Mouse (Mus musculus) liver, adult 2 months (tissue): ENCODE results near the gene Golga4. TPM values are rescaled to one million over a fixed set of nuclear protein-coding genes. Genes with fewer than 3 reads are reported as not detected.

Experiments used
- DNase-seq: peaks from one replicate; pipeline ENCODE4 v3.0.0-alpha.2; 2011; ENCODE audit warnings: low read depth, low spot score; ENCODE audit errors: extremely low read depth
- H3K27ac ChIP-seq: fragments of 200-500 bp; replicated peaks from 2 replicates; pipeline ENCODE4 v1.5.1; 2012; ENCODE audit warnings: low read depth, mild to moderate bottlenecking, control low read depth, inconsistent platforms, low read length; ENCODE audit not compliant: insufficient read depth
- H3K27me3 ChIP-seq: fragments of 200-500 bp; 2 replicates; pipeline ENCODE4 v1.6.1; 2012; ENCODE audit warnings: mild to moderate bottlenecking, moderate library complexity, low read length, inconsistent platforms; ENCODE audit not compliant: control insufficient read depth, insufficient read depth
- H3K36me3 ChIP-seq: fragments of 200-500 bp; 2 replicates; pipeline ENCODE4 v1.6.1; 2012; ENCODE audit warnings: low read length, inconsistent platforms; ENCODE audit not compliant: control insufficient read depth, insufficient read depth
- H3K4me1 ChIP-seq: fragments of 200-500 bp; 2 replicates; pipeline ENCODE4 v1.6.1; 2011; ENCODE audit warnings: low read length; ENCODE audit not compliant: control insufficient read depth, insufficient read depth
- H3K4me3 ChIP-seq: fragments of 200-500 bp; 2 replicates; pipeline ENCODE4 v1.5.1; 2011; ENCODE audit warnings: low read depth, mild to moderate bottlenecking, control low read depth, low read length, moderate library complexity; ENCODE audit not compliant: insufficient read depth
- H3K79me2 ChIP-seq: fragments of 200-500 bp; 2 replicates; pipeline ENCODE4 v1.6.1; 2012; ENCODE audit warnings: inconsistent platforms, mild to moderate bottlenecking, low read length, moderate library complexity; ENCODE audit not compliant: control insufficient read depth, insufficient read depth
- H3K9ac ChIP-seq: fragments of 200-500 bp; 2 replicates; pipeline ENCODE4 v1.6.1; 2012; ENCODE audit warnings: low read depth, mild to moderate bottlenecking, control low read depth, inconsistent platforms, low read length
- CTCF ChIP-seq: fragments of 200-500 bp; IDR thresholded peaks from 2 replicates; pipeline ENCODE4 v1.5.1; 2011; ENCODE audit warnings: low read depth, low read length, control low read depth
- POLR2A ChIP-seq: fragments of 200-500 bp; IDR thresholded peaks from 2 replicates; pipeline ENCODE4 v1.6.1; 2011; ENCODE audit warnings: low read length, control low read depth; ENCODE audit not compliant: insufficient read depth; ENCODE audit errors: extremely low read depth
- WGBS: fragments of 180-500 bp; shearing (Covaris S2); methylation state at CpG from one replicate; pipeline ENCODE4 v1.1.7; 2018; 5-methylcytosine and 5-hydroxymethylcytosine counted together
- polyA plus RNA-seq: library from polyadenylated mRNA; depleted of rRNA; stranded (reverse); fragments of >200 nt; gene quantifications from 2 replicates; pipeline ENCODE4 v1.2.3, GENCODE M21; 2012
- total RNA-seq: library from RNA; depleted of rRNA; stranded (reverse); fragments of >200 nt; gene quantifications from 2 replicates; pipeline ENCODE4 v1.2.3, GENCODE M21; 2014

Gene Golga4
- total and polyA plus RNA-seq, 2 experiments: 9.0 to 47.3 TPM

DNA sequence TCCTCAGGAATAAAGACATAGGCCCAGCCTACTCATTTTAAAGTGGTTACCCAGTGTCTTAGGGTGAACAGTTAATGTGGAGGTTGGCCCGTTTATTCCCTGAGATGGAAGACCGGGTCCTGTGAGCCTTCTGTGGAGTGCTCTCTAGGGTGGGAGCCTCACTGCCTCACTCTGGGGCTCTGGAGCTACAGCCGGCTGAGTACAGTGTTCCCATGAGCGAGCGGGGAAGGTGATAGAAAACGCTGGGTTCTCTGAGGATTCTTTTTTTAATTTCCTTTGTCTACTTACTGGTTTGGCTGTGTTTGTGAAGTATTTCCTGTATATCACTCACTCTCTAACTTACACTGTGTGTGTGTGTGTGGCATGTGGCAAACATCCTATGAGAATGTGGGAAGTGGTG is 39.1 kb downstream of the Golga4 start:
- Histone ChIP-seq H3K27ac (no peak overlapping the region), H3K36me3 (peaks cover 65% of the 10 kb centered on the region)
- WGBS: 80% methylated on average over 6 of the region's 6 CpGs

DNA sequence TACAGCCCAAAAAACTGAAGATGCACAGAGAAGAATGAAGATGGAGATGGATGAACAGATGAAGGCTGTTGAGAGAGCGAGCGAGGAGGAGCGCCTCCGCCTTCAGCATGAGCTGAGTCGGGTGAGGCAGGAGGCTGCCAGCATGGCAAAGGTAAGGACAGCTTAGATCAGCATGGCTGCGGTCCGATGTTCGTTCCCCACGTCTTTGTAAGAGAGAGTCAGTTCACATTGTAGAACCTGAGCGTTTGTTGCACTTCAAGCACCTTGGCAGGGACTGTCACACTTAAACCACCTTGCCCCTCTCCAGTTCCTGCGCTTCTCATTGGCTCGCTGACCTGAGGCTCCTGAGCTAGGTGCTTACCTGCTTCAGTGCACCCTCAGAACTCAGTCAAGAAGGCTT is 42.6 kb downstream of the Golga4 start:
- no peak overlapping the region for H3K27ac ChIP-seq
- H3K36me3 ChIP-seq: peaks cover 51% of the 10 kb centered on the region
- DNase-seq: no peak
- 98% methylated on average over 12 of the region's 12 CpGs for WGBS
- no peak overlapping the region for H3K9ac ChIP-seq
- H3K4me1 ChIP-seq: no peaks in the 10 kb centered on the region
- H3K27me3 ChIP-seq: no peaks in the 10 kb centered on the region
- TF ChIP-seq POLR2A (no peak), CTCF (no peak)
- H3K79me2 ChIP-seq: no peaks in the 10 kb centered on the region
- no peak overlapping the region for H3K4me3 ChIP-seq

More for the DNA sequence above, 39.1 kb downstream of the Golga4 start:
- no peak for DNase-seq
- Histone ChIP-seq H3K4me1 (no peaks in the 10 kb centered on the region), H3K9ac (no peak overlapping the region), H3K79me2 (no peaks in the 10 kb centered on the region), H3K4me3 (no peak overlapping the region), H3K27me3 (no peaks in the 10 kb centered on the region)
- no peak for TF ChIP-seq POLR2A
- no peak for TF ChIP-seq CTCF

DNA sequence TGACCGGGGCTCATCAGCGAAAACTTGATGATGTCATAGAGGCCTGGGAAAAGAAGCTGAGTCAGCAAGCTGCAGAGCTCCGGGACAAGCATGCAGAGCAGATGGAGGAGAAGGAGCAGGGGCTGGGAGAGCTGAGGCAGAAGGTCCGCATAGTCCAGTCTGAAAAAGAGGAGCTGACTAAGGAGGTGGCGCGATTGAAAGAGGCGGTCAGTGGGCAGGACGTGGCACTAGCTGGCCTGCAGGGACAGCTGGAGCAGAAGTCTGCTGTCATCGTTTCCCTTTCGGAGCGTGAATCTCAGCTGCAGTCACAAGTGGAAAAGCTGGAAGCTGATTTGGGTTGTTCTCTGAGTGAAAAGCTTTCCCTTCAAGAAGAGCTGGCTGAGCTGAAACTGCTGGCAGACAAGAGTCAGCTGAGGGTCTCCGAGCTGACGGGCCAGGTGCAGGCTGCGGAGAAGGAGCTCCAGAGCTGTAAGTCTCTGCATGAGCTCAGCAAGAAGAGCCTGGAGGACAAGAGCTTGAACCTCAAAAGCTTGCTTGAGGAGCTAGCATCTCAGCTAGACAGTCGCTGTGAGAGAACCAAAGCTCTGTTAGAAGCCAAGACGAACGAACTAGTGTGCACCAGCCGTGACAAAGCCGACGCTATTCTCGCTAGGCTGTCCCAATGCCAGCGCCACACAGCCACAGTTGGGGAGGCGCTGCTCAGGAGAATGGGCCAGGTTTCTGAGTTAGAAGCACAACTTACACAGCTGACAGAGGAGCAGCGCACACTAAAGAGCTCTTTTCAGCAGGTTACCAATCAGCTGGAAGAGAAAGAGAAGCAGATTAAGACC is 51.1 kb downstream of the Golga4 start:
- Histone ChIP-seq H3K36me3 (peaks cover 49% of the 10 kb centered on the region), H3K79me2 (no peaks in the 10 kb centered on the region), H3K27me3 (no peaks in the 10 kb centered on the region), H3K4me3 (no peak overlapping the region), H3K4me1 (no peaks in the 10 kb centered on the region), H3K9ac (no peak overlapping the region), H3K27ac (no peak overlapping the region)
- WGBS: 88% methylated on average over 24 of the region's 24 CpGs
- DNase-seq: no peak
- TF ChIP-seq CTCF (no peak), POLR2A (no peak)

DNA sequence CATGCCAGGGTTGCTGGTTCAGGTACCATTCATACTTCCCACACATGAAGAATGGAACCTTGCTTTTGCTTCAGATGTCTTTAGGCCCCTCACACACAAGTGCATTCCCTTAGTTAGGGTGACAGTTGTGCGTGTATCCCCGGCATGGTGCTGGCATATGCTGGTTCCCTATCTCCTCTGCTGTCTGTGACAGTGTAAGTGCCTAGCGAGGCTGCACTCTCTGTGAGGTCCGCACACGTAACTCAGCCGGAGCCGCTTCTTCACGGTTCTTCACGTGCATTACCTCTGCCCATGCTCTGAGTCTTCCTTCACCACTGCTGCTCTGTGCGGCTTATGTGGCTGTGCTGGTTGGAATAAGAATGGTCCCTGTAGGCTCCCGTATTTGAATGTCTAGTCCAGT is 57.3 kb downstream of the Golga4 start:
- Histone ChIP-seq H3K27me3 (no peaks in the 10 kb centered on the region), H3K79me2 (no peaks in the 10 kb centered on the region), H3K9ac (no peak overlapping the region), H3K27ac (no peak overlapping the region), H3K4me1 (no peaks in the 10 kb centered on the region), H3K36me3 (peaks cover 63% of the 10 kb centered on the region), H3K4me3 (no peak overlapping the region)
- TF ChIP-seq POLR2A: no peak
- no peak for TF ChIP-seq CTCF
- WGBS: 99% methylated on average over 11 of the region's 11 CpGs
- DNase-seq: no peak

DNA sequence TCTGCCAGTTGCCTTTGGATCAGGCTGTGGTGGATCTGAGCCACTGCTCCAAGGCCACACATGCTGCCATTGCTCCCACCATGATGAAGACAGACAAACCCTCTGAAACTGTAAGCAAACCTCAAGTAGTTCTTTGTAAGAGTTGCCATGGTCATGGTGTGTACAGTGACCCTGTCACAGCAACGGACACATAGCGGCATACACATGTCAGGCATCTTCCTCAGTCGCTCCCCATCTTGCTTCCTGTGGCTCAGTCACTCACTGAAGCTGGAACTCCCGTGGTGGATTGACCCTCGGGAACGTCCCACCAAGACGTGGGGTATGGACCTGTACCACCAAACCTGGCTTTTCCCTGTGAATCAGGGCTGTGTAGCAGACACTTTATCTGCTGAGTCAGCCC is 57.8 kb downstream of the Golga4 start:
- Histone ChIP-seq H3K4me3 (no peak overlapping the region), H3K27ac (no peak overlapping the region), H3K79me2 (no peaks in the 10 kb centered on the region), H3K9ac (no peak overlapping the region), H3K36me3 (peaks cover 58% of the 10 kb centered on the region), H3K27me3 (no peaks in the 10 kb centered on the region), H3K4me1 (no peaks in the 10 kb centered on the region)
- WGBS: 93% methylated on average over 7 of the region's 7 CpGs
- DNase-seq: no peak
- TF ChIP-seq CTCF (no peak), POLR2A (no peak)

DNA sequence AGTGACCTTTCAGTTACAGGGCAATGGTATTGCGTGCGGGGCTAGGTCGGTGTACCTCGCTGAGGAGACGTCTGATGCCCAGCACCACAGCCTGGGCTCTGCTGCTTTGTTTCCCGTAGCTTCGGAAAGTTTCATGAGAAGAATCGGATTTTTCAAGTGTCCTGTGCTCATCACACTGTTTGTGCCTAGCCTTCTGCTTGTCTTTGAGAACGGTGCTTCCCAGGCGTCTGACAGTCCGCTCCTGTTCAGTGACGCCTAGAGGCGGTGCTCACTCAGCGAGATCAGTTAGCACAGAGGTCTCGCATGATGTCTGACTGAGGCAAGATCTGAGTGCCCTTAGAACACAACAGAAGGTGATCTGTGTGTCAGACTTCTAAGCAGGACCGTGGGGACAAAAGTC is 58.6 kb downstream of the Golga4 start:
- H3K79me2 ChIP-seq: no peaks in the 10 kb centered on the region
- no peak overlapping the region for H3K9ac ChIP-seq
- H3K27ac ChIP-seq: no peak overlapping the region
- no peak for DNase-seq
- TF ChIP-seq CTCF (no peak), POLR2A (no peak)
- no peaks in the 10 kb centered on the region for H3K27me3 ChIP-seq
- peaks cover 60% of the 10 kb centered on the region for H3K36me3 ChIP-seq
- no peaks in the 10 kb centered on the region for H3K4me1 ChIP-seq
- H3K4me3 ChIP-seq: no peak overlapping the region
- 96% methylated on average over 16 of the region's 16 CpGs for WGBS
